Mouse (Mus musculus): Measurements from ENCODE around the gene Car11. TPM values are rescaled to one million over a fixed set of nuclear protein-coding genes. Genes with fewer than 3 reads are reported as not detected.
A peak's percentile ranks its signal among the peaks of the same experiment; 100 is the strongest.
"Not testable (repeated sequence)": the region's sequence is repeated elsewhere in the genome, so short reads cannot be mapped to it uniquely, and the experiment has no call there.

Gene Car11
- total RNA-seq (2021), result 100 to 1,000 TPM; 209 to 228 TPM

GRCm38 (mm10) chr7:45699523-45700141, at the start of gene Car11:
Gene Car11 (plus strand): TSS chr7:45699843.
- intact Hi-C loops (cut with DNase I), result loop anchor here (5.0 kb wide), 1 partner anchor 232 kb away; the partner anchor contains the start of gene Bax
- peak; percentile 62 to 73 for DNase-seq (ENCODE audit: low spot score in 2 of 2)

- DNase-seq (ENCODE audit: low spot score in 2 of 2); intact Hi-C loops (cut with DNase I): not testable (repeated sequence)
These were observed 49.2 kb upstream of the Car11 start for GRCm38 (mm10) chr7:45650484-45650883.

- intact Hi-C loops (cut with DNase I), result no loop called here
- DNase-seq (ENCODE audit: low spot score in 2 of 2), result no peak
These were observed 45.1 kb upstream of the Car11 start for GRCm38 (mm10) chr7:45654424-45655047.

- intact Hi-C loops (cut with DNase I), result no loop called here
- DNase-seq (ENCODE audit: low spot score in 2 of 2), result no peak
These were observed 38.7 kb upstream of the Car11 start for GRCm38 (mm10) chr7:45660746-45661478.

GRCm38 (mm10) chr7:45661702-45662101, 37.9 kb upstream of the Car11 start:
- DNase-seq (ENCODE audit: low spot score in 2 of 2), result not testable (repeated sequence)

GRCm38 (mm10) chr7:45665303-45666138, 34.1 kb upstream of the Car11 start:
- intact Hi-C loops (cut with DNase I), result no loop called here
- no peak for DNase-seq (ENCODE audit: low spot score in 2 of 2)

More at GRCm38 (mm10) chr7:45661702-45662101, 37.9 kb upstream of the Car11 start:
- intact Hi-C loops (cut with DNase I), result not testable (repeated sequence)

GRCm38 (mm10) chr7:45666161-45666560, 33.5 kb upstream of the Car11 start, which contains the start of gene Fut2:
Gene Fut2 (minus strand): TSS chr7:45666394.
- DNase-seq (ENCODE audit: low spot score in 2 of 2), result no peak
- intact Hi-C loops (cut with DNase I), result no loop called here

GRCm38 (mm10) chr7:45667761-45668160, 31.9 kb upstream of the Car11 start:
- intact Hi-C loops (cut with DNase I), result no loop called here

GRCm38 (mm10) chr7:45668921-45669320, 30.7 kb upstream of the Car11 start:
- intact Hi-C loops (cut with DNase I), result no loop called here
- no peak for DNase-seq (ENCODE audit: low spot score in 2 of 2)

More at GRCm38 (mm10) chr7:45667761-45668160, 31.9 kb upstream of the Car11 start:
- DNase-seq (ENCODE audit: low spot score in 2 of 2), result no peak

- no peak for DNase-seq (ENCODE audit: low spot score in 2 of 2)
- intact Hi-C loops (cut with DNase I), result no loop called here
These were observed 21.9 kb upstream of the Car11 start for GRCm38 (mm10) chr7:45677627-45678295.

- intact Hi-C loops (cut with DNase I), result no loop called here
These were observed 21.1 kb upstream of the Car11 start for GRCm38 (mm10) chr7:45678513-45678912.

GRCm38 (mm10) chr7:45679966-45680621, 19.5 kb upstream of the Car11 start:
- intact Hi-C loops (cut with DNase I), result loop anchor here (5.0 to 10.0 kb wide), 3 partner anchors 38 to 205 kb away; no protein-coding TSS in a partner anchor
- DNase-seq (ENCODE audit: low spot score in 2 of 2), result no peak

More at GRCm38 (mm10) chr7:45678513-45678912, 21.1 kb upstream of the Car11 start:
- no peak for DNase-seq (ENCODE audit: low spot score in 2 of 2)

GRCm38 (mm10) chr7:45681046-45681736, 18.5 kb upstream of the Car11 start:
- intact Hi-C loops (cut with DNase I), result loop anchor here (5.0 to 10.0 kb wide), 3 partner anchors 39 to 206 kb away; no protein-coding TSS in a partner anchor
- DNase-seq (ENCODE audit: low spot score in 2 of 2), result no peak

- intact Hi-C loops (cut with DNase I), result loop anchor here (5.0 to 10.0 kb wide), 3 partner anchors 40 to 208 kb away; no protein-coding TSS in a partner anchor
- DNase-seq (ENCODE audit: low spot score in 2 of 2), result peak; percentile 81 to 85
These were observed 17.2 kb upstream of the Car11 start for GRCm38 (mm10) chr7:45682144-45683126.

- intact Hi-C loops (cut with DNase I), result loop anchor here (5.0 to 10.0 kb wide), 3 partner anchors 41 to 209 kb away; no protein-coding TSS in a partner anchor
- DNase-seq (ENCODE audit: low spot score in 2 of 2), result no peak
These were observed 16.1 kb upstream of the Car11 start, which contains the start of gene Ntn5 for GRCm38 (mm10) chr7:45683396-45684050. Gene Ntn5 (plus strand): TSS chr7:45684022.

- intact Hi-C loops (cut with DNase I), result loop anchor here (10.0 kb wide), 1 partner anchor 211 kb away; no protein-coding TSS in a partner anchor
- DNase-seq (ENCODE audit: low spot score in 2 of 2), result no peak
These were observed 13.8 kb upstream of the Car11 start for GRCm38 (mm10) chr7:45685811-45686210.
